Mouse (Mus musculus): Measurements from ENCODE around the gene Arhgap23.

DNA sequence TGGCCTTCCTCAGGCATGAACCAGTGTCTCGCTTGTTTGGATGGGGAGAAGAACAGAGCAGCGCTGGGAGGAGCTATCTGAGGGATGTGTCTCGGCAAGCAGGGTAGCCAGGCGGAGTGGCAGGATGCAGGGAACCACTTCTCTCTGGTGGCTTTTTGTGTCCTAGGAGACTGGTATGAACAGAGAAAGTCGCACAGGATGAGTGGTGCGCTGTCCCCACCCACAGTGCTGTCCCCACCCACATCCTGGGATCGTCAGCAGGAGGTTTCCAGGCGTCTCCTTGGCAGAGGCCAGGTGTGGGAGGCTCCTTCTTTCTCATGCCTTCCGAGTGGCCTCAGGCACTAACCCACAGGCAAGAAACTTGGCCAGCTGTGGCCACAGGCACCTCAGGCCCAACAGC, 87.0 kb downstream of the Arhgap23 start:
- TF ChIP-seq POLR2A (IDR thresholded peaks at IDR 0.05; ENCODE audit: low read depth, low read length) (no peak), CTCF (conservative IDR thresholded peaks at IDR 0.05; ENCODE audit: insufficient read depth, insufficient read length, low read depth, low read length) (no peak)

Measured in kidney, adult 2 months (tissue).